Mouse (Mus musculus) MEL (cell line): ENCODE data around the gene Ctdspl2. TPM values are rescaled to one million over a fixed set of nuclear protein-coding genes. Genes with fewer than 3 reads are reported as not detected.

Source experiments
- DNase-seq: peaks from one replicate; pipeline ENCODE4 v3.0.0; 2011; ENCODE audit warnings: low read depth, low spot score
- H3K27ac ChIP-seq: 2 replicates; pipeline ENCODE4 v1.5.1; 2012; ENCODE audit warnings: low read depth, mild to moderate bottlenecking, control low read depth, low read length, moderate library complexity; ENCODE audit not compliant: control insufficient read depth
- H3K27me3 ChIP-seq, 2 experiments: fragments of 150-350 bp in 1 of 2; sonication (generic) in 1 of 2; 2 replicates each; pipeline ENCODE4 v1.6.1; 2012; ENCODE audit warnings: low read length in 2 of 2, mild to moderate bottlenecking in 2 of 2, improper control_type of control experiment in 1 of 2, moderate library complexity in 1 of 2; ENCODE audit not compliant: insufficient read depth in 2 of 2, control insufficient read depth in 1 of 2
- H3K36me3 ChIP-seq, 2 experiments: 2 replicates each; pipeline ENCODE4 v1.6.1; 2012 to 2014; ENCODE audit warnings: low read length in 2 of 2, improper control_type of control experiment in 1 of 2, inconsistent platforms in 1 of 2, mild to moderate bottlenecking in 1 of 2; ENCODE audit not compliant: insufficient read depth in 2 of 2, control insufficient read depth in 1 of 2
- H3K4me1 ChIP-seq, 2 experiments: fragments of 150-350 bp in 1 of 2; sonication (generic) in 1 of 2; 2 replicates each; pipeline ENCODE4 v1.6.1; 2012; ENCODE audit warnings: low read length in 2 of 2, improper control_type of control experiment in 1 of 2, mild to moderate bottlenecking in 1 of 2; ENCODE audit not compliant: insufficient read depth in 2 of 2, control insufficient read depth in 1 of 2
- H3K4me3 ChIP-seq, 2 experiments: fragments of 150-350 bp in 1 of 2; sonication (generic) in 1 of 2; 2 replicates each; pipeline ENCODE4 v1.5.1; 2012; ENCODE audit warnings: low read depth in 2 of 2, low read length in 2 of 2, mild to moderate bottlenecking in 2 of 2, moderate library complexity in 2 of 2, control low read depth in 1 of 2, improper control_type of control experiment in 1 of 2; ENCODE audit not compliant: control insufficient read depth in 1 of 2, insufficient read depth in 1 of 2
- H3K79me2 ChIP-seq: 2 replicates; pipeline ENCODE4 v1.6.1; 2012; ENCODE audit warnings: mild to moderate bottlenecking, low read length, moderate library complexity; ENCODE audit not compliant: control insufficient read depth, poor library complexity, insufficient read depth
- H3K9ac ChIP-seq: 2 replicates; pipeline ENCODE4 v1.6.1; 2012; ENCODE audit warnings: low read depth, mild to moderate bottlenecking, control low read depth, low read length, moderate library complexity; ENCODE audit not compliant: control insufficient read depth, poor library complexity, severe bottlenecking
- H3K9me3 ChIP-seq: fragments of 150-350 bp; sonication (generic); replicated peaks from 2 replicates; pipeline ENCODE4 v1.6.1; 2012; ENCODE audit warnings: mild to moderate bottlenecking, low read length, improper control_type of control experiment, moderate library complexity; ENCODE audit not compliant: insufficient read depth
- CTCF ChIP-seq, 3 experiments: IDR thresholded peaks in 2 of 3; conservative IDR thresholded peaks in 1 of 3; 2 replicates each; pipeline ENCODE4 v1.5.1; 2011 to 2012; ENCODE audit warnings: low read length in 3 of 3, low read depth in 2 of 3, mild to moderate bottlenecking in 2 of 3, improper control_type of control experiment in 1 of 3, inconsistent platforms in 1 of 3, mixed read lengths in 1 of 3, moderate library complexity in 1 of 3; ENCODE audit not compliant: control insufficient read depth in 1 of 3, insufficient read depth in 1 of 3, poor library complexity in 1 of 3, severe bottlenecking in 1 of 3
- E2F4 ChIP-seq: IDR thresholded peaks from 2 replicates; pipeline ENCODE4 v1.6.1; 2011; ENCODE audit warnings: low read depth, low read length, improper control_type of control experiment, borderline replicate concordance
- ELF1 ChIP-seq: IDR thresholded peaks from 2 replicates; pipeline ENCODE4 v1.6.1; 2014; ENCODE audit warnings: low read depth, mild to moderate bottlenecking, inconsistent platforms, low read length, improper control_type of control experiment, moderate library complexity
- GATA1 ChIP-seq: IDR thresholded peaks from 2 replicates; pipeline ENCODE4 v1.6.1; 2011; ENCODE audit warnings: low read depth, low read length, improper control_type of control experiment
- MAFK ChIP-seq: IDR thresholded peaks from 2 replicates; pipeline ENCODE4 v1.6.1; 2011; ENCODE audit warnings: low read depth, mild to moderate bottlenecking, low read length, improper control_type of control experiment, borderline replicate concordance
- MXI1 ChIP-seq: IDR thresholded peaks from 2 replicates; pipeline ENCODE4 v1.6.1; 2011; ENCODE audit warnings: mild to moderate bottlenecking, low read depth, low read length, improper control_type of control experiment
- MYC ChIP-seq: IDR thresholded peaks from 2 replicates; pipeline ENCODE4 v1.6.1; 2011; ENCODE audit warnings: low read depth, mild to moderate bottlenecking, low read length, improper control_type of control experiment, moderate library complexity
- POLR2AphosphoS2 ChIP-seq: IDR thresholded peaks from 2 replicates; pipeline ENCODE4 v1.6.1; 2011; ENCODE audit warnings: low read length, improper control_type of control experiment
- RAD21 ChIP-seq: IDR thresholded peaks from 2 replicates; pipeline ENCODE4 v1.6.1; 2011; ENCODE audit warnings: mild to moderate bottlenecking, low read depth, low read length, improper control_type of control experiment
- SIN3A ChIP-seq: IDR thresholded peaks from 2 replicates; pipeline ENCODE4 v1.6.1; 2012; ENCODE audit warnings: low read length, improper control_type of control experiment, inconsistent platforms
- SMC3 ChIP-seq: IDR thresholded peaks from 2 replicates; pipeline ENCODE4 v1.6.1; 2011; ENCODE audit warnings: low read depth, low read length, improper control_type of control experiment
- TBP ChIP-seq: IDR thresholded peaks from 2 replicates; pipeline ENCODE4 v1.8.0; 2011; ENCODE audit warnings: low read depth, low read length, improper control_type of control experiment
- TCF12 ChIP-seq: IDR thresholded peaks from 2 replicates; pipeline ENCODE4 v1.6.1; 2014; ENCODE audit warnings: low read depth, mild to moderate bottlenecking, inconsistent platforms, low read length, improper control_type of control experiment, moderate library complexity
- polyA plus RNA-seq, 2 experiments: library from polyadenylated mRNA; stranded (reverse) in 1 of 2; unstranded in 1 of 2; fragments of >175 nt in 1 of 2; fragments of >200 nt in 1 of 2; gene quantifications; 2 replicates each; pipeline versions ENCODE4 v1.2.1 to v1.2.4; 2012; ENCODE audit warnings: low replicate concordance in 2 of 2, low read depth in 1 of 2; ENCODE audit not compliant: insufficient read length in 2 of 2, insufficient read depth in 1 of 2, missing spikeins in 1 of 2
- total RNA-seq: library from RNA; depleted of rRNA; stranded (reverse); fragments of 300-350 nt; gene quantifications from 2 replicates; pipeline ENCODE4 v1.2.3, GENCODE M21; 2012

Gene Ctdspl2
- total and polyA plus RNA-seq, 3 experiments = 16.6 to 57.2 (median 23.2) TPM

- TF ChIP-seq GATA1 (no peak), TCF12 (peak; percentile 45; the same call in 1 of the 2 replicates)
- TF ChIP-seq, all 39 proteins: peak for 9
Observed at GRCm38 (mm10) chr2:121955765-121956223, at the start of gene Ctdspl2, which contains the start of gene Mageb3 (continued).

GRCm38 (mm10) chr2:121909975-121910374 lies 45.8 kb upstream of the Ctdspl2 start:
- H3K4me1 ChIP-seq = no peaks in the 10 kb centered on the region
- DNase-seq = no peak
- no peaks in the 10 kb centered on the region for H3K9me3 ChIP-seq
- no peaks in the 10 kb centered on the region for H3K79me2 ChIP-seq
- no peak overlapping the region for H3K4me3 ChIP-seq
- no peak overlapping the region for H3K27ac ChIP-seq
- peak; percentile 2 for TF ChIP-seq RAD21
- TF ChIP-seq MAFK = no peak
- peak; percentile 21; the same call in 1 of the 2 replicates for TF ChIP-seq SMC3
- peak in 2 of 3 experiments; percentile 5 to 22; a peak in 2 of 6 replicates for TF ChIP-seq CTCF (IDR thresholded peaks at IDR 0.05 in 2 of 3, conservative IDR thresholded peaks at IDR 0.05 in 1 of 3; ENCODE audit: control insufficient read depth in 1 of 3, insufficient read depth in 1 of 3, low read depth in 2 of 3, low read length in 3 of 3, poor library complexity in 1 of 3, severe bottlenecking in 1 of 3)
- no peaks in the 10 kb centered on the region for H3K27me3 ChIP-seq
- no peak overlapping the region for H3K9ac ChIP-seq
- H3K36me3 ChIP-seq = peaks cover 0 to 9% of the 10 kb centered on the region in 2 experiments; a peak in 2 of 4 replicates

GRCm38 (mm10) chr2:121916047-121916970 lies 39.5 kb upstream of the Ctdspl2 start:
- no peaks in the 10 kb centered on the region for H3K9me3 ChIP-seq
- no peaks in the 10 kb centered on the region for H3K79me2 ChIP-seq
- H3K4me1 ChIP-seq = no peaks in the 10 kb centered on the region; a peak in 1 of 4 replicates
- H3K27me3 ChIP-seq = no peaks in the 10 kb centered on the region
- no peak overlapping the region for H3K9ac ChIP-seq
- H3K36me3 ChIP-seq = peaks cover 2% of the 10 kb centered on the region in 2 experiments; a peak in 1 of 4 replicates
- DNase-seq = no peak
- no peak overlapping the region for H3K27ac ChIP-seq
- TF ChIP-seq ELF1 (no peak), TBP (no peak), MXI1 (no peak), MYC (no peak), CTCF (IDR thresholded peaks at IDR 0.05 in 2 of 3, conservative IDR thresholded peaks at IDR 0.05 in 1 of 3; ENCODE audit: control insufficient read depth in 1 of 3, insufficient read depth in 1 of 3, low read depth in 2 of 3, low read length in 3 of 3, poor library complexity in 1 of 3, severe bottlenecking in 1 of 3) (no peak), POLR2AphosphoS2 (no peak), E2F4 (no peak), SIN3A (no peak), MAFK (no peak)
- no peak overlapping the region for H3K4me3 ChIP-seq
